Mouse (Mus musculus) mouse embryonic stem cell (cell line): Measurements from ENCODE around the gene Specc1.
"Not testable (repeated sequence)": the region's sequence is repeated elsewhere in the genome, so short reads cannot be mapped to it uniquely, and the experiment has no call there.

Experiments used
- in situ Hi-C, 2 experiments: fragments of 300-500 bp; cut with MboI; formaldehyde crosslinking; loops; 1 replicate in 1 of 2; 3 replicates in 1 of 2; pipeline ENCODE4 v1.14.3; 2019 to 2020; ENCODE audit warnings: low sequenced_read_pairs in 2 of 2, low pct_unique_long_range_greater_than_20kb in 1 of 2, mixed read lengths in 1 of 2; ENCODE audit not compliant: unreplicated experiment in 1 of 2

Specc1 gene

DNA sequence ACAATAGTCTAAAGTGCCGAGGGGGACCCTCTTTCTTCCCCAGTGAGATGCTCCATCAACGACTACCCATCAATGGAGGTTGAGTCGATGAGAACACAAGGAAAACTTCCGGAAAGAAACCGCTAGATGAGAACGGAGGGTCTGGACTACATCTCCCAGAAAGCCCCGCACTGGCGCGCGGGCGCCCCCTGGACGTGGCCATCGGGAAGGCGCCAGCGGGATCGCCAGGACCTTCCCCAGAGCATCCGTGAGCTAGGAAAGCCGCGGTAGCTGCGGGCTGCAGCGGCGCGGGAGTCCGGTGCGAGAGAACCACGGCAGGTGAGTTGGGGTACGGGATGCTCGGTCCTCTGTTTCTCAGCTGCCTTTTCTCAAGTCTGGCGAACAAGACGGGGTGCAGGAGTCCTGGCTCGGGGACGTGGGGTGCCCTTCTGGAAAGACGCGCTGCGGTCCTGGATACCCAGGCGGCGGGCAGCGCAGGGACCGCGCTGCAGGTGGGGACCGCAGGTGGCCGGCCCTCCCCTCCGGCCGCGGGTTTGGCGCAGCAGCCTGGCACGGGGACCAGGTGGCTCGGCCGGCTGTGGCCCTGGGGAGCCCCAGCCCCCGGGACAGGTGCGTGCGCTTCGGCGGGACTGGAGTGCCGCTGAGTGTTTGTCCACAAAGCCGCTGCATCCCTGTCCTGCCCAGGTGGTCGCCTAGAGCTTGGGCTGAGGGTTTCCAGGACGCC lies at the start of gene Specc1:
Gene Specc1, plus strand, starts transcription at position 192 of the 724 bp plus-strand sequence.
- in situ Hi-C loops = no loop called here

DNA sequence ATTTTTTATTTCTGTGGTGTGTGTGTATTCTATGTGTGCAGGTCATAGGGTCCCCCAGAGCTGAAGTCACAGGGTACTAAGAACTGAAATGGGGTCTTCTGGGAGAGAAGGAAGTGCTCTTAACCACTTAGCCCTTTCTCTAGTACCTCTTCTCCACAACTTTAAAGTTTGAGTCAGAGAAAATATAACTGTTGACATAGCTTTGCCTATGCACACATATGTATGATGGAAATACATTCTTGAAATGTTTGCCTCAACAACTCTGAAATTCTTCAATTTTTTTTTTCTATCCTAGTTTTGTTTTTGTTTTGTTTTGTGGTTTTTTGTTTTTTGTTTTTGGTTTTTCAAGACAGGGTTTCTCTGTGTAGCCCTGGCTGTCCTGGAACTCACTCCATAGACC lies 48.2 kb upstream of the Specc1 start:
- in situ Hi-C loops = no loop called here

DNA sequence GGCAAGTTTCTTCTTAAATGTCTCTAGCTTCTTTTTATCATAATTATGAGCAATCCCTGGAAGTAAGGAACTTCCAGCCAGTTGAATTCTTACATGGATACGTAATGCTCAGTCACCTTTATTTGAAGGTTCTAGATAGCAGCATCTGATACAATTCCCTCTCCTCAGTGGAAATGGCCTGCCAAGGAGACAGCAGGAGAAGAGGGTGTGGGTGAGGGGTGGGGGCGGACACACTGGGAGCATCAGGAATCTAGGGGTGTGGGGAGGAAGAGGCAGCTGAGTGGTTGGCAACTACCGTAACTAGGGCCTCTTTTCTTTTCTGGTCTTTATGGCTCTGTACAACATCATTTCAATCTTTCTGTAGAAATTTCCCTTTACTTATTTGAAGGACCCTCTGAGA lies 36.9 kb upstream of the Specc1 start:
- in situ Hi-C loops = loop anchor here in 1 of 2 experiments (10.0 kb wide), 1 partner anchor 65 kb away; the partner anchor contains the start of gene Ulk2

DNA sequence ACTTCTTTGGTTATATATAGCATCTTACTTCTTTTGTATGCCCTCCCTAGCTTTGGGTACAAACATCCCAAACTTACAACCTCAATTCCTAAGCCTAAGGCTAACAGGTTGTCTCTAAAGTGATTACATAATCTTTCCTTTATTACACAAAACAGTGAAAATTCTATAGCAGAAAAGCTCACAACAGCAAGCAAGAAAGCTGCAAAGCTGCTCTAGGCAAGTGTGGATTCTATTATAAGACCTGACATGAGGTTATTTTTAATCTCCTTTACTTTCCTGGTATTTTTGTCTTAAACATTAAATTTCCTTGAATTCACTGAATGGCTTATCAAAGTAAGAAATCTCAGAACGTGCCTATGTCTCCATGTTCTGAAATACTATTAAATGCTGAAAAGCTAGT lies 33.3 kb upstream of the Specc1 start:
- in situ Hi-C loops = loop anchor here in 1 of 2 experiments (10.0 kb wide), 1 partner anchor 69 kb away; the partner anchor contains the start of gene Ulk2

DNA sequence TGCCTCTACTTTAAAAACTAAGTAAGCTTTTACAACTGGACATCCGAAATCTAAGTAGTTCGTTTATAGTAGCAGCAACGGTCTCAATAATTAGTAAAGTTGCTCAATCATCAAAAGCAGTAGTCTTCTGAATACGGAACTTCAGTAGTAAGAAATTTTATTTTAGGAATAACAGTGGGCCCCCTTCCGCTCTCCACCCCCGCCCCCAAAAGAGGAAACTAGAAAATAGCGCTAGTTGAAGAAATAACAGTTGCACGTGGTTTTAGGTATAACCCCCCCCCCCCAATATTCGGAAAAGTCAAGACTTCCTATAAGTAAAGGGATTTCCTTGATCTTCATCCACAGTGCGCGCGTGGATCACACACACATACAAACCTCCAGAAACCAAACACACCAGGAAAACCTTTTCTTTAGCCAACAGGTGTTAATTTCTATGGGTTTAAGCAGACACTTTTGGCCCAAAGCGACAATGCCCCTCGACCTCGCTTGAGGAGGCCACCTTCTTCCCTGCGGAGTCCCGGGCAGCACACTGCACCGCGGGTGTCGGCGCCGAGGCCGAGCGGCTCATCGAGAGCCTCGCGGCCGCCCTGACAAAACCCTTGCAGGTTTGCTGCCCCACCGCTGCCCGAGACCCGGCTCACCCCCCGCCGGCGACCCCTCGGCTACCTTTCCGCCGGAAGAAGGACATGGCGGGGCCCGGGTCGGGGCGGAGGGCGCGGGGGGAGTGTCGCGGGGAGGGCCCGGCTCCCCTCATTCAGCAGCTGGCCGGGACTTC lies 27.1 kb upstream of the Specc1 start:
- in situ Hi-C loops = loop anchor here in 1 of 2 experiments (10.0 kb wide), 1 partner anchor 75 kb away; the partner anchor contains the start of gene Ulk2

DNA sequence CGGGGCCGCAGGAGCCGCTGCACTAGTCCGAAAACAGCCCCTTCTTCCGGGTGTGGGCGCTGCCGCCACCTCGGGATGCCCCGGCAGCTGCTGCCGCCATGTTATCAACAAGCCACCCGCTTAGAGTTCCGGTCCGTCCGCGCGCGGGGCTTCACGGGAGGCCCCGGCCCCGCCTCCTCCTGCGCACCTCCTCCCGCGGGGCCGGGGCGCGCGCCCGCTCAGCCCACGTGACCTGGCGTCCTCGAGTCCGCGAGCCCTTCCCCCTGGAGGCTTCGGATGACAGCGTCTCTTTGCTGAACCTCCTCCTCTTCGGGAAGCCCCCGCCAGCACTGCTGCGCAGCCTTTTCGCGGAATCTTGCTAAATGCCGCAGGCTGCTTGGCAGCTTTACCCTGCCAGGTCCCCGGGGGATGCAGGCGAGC lies 26.5 kb upstream of the Specc1 start, which contains the start of gene Akap10:
Gene Akap10, minus strand, starts transcription at position 155 of the 420 bp plus-strand sequence.
- in situ Hi-C loops = no loop called here

DNA sequence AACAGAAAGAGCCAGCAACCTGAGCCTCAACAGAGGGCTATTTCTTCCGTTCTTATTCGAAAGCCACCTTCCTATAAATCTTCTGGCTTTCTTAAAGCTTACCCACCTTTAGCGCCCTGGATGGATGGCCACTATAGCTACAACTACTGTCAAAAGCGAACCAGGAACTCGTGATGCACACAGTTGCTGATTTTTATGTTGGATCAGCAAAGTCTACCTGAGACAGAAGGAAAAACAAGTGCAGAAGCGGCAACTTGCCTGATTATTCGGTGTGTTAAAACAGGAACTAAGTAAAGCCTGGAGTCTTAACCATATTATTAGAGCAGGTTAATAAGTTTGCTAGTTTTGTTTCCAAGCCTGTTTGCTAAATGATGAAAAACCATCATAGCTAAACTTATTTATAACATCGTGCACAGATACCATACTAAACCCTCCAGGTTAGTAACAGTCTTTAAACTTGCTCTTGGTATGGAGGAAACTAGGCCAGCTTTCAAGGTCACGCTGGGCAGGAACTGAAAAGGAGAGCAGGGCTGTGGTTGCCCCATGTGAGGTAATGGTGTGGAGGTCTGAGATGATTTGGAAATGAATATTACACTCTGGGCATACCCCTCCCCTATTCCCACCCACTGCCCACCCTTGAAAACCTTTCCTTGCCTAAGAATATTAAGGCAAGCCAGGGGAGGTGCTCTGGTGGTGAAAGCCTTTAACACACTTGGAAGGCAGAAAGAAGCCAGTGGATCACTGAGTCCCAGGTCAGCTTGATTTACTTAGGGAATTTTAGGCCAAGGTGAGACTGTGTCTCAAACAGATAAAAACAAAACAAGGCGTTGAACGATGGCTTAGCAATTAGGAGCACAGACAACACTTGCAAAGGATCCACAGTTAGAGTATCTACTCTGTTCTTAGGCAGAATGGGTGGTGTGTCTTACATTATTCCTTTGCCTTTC lies 25.6 kb upstream of the Specc1 start:
- in situ Hi-C loops = no loop called here

DNA sequence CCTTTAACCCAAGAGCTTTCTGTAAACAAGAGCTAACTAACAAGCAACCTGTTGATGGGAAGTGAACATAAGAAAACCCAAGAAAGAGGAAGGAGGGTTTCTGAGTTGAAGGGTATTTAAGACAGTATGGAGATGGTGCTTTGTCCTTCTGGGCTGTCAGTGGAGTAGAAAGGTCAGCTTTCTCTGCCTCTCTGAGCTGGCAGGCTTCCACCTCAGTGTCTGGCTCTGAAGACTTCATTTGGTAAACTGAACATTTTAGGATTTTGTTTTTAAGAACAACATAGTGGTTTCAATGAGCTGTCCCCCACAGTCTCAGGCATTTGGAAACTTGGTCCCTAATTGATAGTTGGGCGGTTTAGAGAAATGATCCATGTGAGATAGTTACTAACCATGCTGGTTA lies 18.8 kb upstream of the Specc1 start:
- in situ Hi-C loops = no loop called here

DNA sequence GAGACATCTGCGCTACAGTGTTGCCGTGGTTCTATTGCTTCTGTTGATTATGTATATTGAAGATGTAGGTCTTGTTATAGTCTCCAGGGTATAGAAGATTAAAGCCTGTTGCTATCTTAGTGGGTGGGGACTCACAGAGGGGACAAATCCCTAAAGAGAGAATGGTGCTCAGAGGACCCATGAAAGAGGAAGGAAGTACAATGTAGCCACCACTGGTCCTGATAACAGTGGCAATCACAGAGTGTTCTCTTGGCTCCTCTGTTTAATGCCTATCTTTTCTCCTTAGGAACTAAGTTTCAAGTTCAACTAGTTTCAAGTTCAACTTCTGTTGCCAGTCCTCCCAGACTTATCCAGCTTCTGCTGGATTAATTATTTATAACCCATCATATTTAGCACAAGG lies 13.7 kb upstream of the Specc1 start:
- in situ Hi-C loops = no loop called here

DNA sequence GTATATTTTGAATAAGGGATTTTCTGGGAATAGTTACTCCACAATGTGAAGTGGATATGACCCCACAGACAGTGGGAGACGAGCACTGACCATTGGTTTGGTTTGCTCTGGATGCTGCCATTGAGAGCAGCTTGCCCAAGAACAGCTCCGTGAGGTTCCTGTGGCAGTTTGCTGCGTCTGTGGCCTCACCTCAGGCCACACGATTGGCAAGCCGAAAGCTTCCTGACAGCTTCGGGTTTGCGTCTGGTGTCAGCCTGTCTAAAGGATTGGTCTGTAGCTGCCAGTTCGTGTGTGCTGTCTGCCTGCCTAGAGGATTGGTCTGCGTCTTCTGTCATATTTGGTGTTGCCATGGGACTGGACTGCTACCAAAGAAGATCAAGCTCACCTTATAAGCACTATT lies 12.1 kb upstream of the Specc1 start:
- in situ Hi-C loops = no loop called here

DNA sequence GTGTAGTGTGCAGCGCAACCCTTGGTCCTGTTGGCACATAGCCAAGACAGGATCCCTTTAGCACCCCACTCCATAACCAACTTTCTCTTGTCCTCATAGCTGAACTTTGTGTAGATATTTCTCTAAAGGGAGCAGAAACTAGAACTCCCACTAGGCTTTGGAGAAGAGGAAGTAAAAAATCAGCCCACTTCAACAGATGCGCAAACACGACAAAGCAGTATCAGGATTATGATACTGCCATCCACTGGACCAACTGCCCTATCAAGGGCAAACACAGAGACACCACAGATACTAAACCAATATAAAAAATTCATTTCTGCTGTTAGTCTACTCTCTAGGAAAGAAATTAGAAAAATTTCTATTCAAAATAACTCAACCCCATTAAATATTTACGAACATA lies 10.0 kb upstream of the Specc1 start:
- in situ Hi-C loops = no loop called here

DNA sequence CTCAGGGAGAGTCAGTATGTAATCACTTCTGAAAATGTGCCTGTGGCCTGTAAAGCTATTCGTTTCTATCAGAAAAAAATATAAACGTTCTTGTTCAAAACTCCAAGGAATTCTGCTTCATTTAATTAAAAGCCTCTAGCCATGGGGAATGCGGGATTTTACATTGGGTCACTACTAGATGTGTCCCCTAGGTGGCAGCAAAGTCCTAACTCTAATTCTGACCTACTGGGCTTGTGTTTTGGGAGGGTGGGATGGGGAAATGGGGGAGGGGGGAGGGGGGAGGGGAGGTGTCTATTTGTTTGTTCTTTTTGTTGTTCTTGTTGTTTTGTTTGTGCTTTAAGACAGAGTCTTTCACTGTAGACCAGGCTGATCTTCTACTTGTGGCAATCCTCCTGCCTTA lies 7.2 kb upstream of the Specc1 start:
- in situ Hi-C loops = no loop called here

DNA sequence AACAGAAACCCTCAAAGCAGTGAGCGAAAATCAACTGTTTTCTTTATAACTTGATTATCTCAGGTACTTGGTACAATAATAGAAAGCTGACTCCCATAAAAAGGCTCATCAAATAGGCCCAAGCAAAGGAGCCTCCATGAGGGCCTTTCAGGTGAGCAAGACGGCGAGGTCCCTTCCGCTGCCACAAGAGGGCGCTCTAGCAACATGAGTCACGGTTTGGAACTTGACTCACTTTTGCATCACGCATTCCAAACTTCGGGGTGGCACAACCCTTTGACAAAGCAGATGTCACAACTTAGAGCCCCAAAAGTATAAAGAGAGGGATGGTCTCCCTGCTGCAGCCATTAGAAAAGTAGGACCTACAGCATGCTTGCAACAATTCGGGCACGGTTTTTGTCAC lies 5.9 kb upstream of the Specc1 start:
- in situ Hi-C loops = no loop called here

DNA sequence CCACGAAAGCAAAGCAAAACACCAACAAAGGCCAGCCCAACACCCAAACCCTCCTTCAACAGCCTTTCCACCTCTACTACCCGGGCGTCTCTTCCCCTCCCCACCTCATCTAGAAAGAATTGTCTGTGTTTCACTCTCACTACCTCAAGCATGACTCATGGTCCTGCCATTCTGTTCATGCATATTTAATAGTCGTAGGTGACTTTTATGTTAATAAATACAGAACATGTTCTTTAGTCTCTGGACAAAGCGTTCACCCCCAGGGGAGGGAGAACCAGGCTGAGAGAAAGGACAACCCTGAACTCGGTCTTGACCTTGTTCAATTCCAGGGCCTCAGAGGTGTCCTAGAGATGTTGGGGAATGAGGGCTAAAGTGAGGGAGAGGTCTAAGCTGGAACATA lies 1.4 kb upstream of the Specc1 start:
- in situ Hi-C loops = no loop called here

DNA sequence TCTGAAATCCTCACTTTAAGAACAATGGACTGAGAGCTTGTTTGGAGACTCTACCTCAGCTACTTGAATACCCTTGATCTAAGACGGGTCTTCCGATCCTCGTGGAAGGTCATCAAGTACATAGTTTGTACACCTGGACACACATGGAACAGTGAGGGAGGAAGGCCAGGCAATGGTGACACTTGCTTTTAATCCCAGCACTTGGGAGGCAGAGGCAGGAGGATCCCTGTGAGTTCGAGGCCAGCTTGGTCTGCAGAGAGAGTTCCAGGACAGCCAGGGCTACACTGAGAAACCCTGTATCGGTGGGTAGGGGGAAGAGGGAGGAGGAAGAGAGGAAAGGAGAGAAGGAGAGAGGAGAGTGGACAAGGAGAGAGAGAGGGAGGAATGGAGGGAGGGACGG lies 612 bp upstream of the Specc1 start:
- in situ Hi-C loops = no loop called here

DNA sequence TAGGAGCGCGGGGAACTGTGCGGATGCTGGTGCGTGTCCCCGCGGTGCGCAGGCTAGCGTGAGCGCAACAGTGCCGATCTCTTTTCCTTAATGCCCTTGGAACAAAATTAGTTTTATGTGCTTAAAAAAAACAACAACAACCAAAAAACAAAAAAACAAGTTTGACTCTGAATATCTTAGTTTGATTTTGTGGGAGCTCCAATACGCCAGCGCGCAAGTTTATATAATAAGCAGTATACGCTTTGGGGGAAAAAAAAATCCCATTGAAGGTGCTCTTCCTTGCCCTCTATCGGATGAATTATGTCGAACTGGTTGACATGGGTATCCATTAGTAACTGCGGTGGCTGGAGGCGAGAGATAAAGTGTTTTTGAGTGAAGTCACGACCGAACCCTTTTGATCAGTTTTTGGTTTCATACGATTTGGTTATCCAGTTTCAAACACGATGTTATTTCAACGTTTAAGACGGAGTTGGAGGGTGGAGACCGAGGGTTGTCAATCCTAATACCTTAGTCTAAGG lies 792 bp downstream of the Specc1 start:
- in situ Hi-C loops = no loop called here

DNA sequence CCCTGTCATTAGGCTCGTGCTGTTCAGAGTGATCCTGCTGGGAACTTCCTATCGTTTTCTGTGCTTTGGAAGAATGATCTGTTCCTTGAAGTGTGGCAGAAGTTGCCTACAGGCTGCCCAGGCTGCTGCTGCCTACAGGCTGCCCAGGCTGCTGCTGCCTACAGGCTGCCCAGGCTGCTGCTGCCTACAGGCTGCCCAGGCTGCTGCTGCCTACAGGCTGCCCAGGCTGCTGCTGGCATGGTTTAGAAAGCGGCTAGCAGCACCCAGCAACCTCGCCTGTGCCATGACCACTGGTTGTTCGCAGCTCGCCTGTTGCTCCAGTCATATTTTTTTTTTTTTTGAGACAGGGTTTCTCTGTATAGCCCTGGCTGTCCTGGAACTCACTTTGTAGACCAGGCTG lies 2.1 kb downstream of the Specc1 start:
- in situ Hi-C loops = not testable (repeated sequence)

DNA sequence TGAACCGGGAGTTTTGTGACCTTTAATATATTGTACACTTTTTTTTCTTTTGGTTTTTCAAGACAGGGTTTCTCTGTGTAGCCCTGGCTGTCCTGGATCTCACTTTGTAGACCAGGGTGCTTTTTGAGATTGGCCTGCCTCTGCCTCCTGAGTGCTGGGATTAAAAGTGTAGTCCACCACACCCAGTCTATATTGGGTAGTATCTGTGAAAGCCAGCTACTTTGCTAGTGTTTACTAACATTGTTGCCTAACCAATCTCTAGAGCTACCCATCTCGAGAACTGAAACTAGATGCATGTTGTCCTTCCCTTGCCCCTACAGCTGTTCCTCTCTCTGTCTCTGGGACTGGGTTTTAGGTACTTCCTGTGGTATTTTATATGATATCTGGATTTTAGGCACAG lies 3.5 kb downstream of the Specc1 start:
- in situ Hi-C loops = no loop called here
